Mouse (Mus musculus): ENCODE measurements around the gene Nlrp4c. TPM values are rescaled to one million over a fixed set of nuclear protein-coding genes. Genes with fewer than 3 reads are reported as not detected.

The Nlrp4c gene
- polyA plus RNA-seq, 1 experiment from 2014 or later = not detected

- no peak for DNase-seq (ENCODE audit: low spot score)
- H3K36me3 ChIP-seq = peaks cover 19% of the 10 kb centered on the region
- H3K4me3 ChIP-seq = no peak overlapping the region
- H3K9me3 ChIP-seq (replicated peaks) = no peaks in the 10 kb centered on the region
- no peaks in the 10 kb centered on the region for H3K27me3 ChIP-seq (ENCODE audit: low read depth, poor library complexity, severe bottlenecking)
- 95% methylated on average over 7 of the region's 7 CpGs for WGBS
- peaks cover 4% of the 10 kb centered on the region; the same call in 1 of the 2 replicates for H3K4me1 ChIP-seq
- no peak overlapping the region for H3K27ac ChIP-seq
These were observed 101.4 kb downstream of the Nlrp4c start for GRCm38 (mm10) chr7:6146194-6146981.

- Histone ChIP-seq H3K36me3 (peaks cover 14% of the 10 kb centered on the region), H3K27ac (no peak overlapping the region), H3K27me3 (ENCODE audit: low read depth, poor library complexity, severe bottlenecking) (no peaks in the 10 kb centered on the region), H3K4me1 (peaks cover 4% of the 10 kb centered on the region; the same call in 1 of the 2 replicates), H3K4me3 (no peak overlapping the region), H3K9me3 (replicated peaks) (no peaks in the 10 kb centered on the region)
- no peak for DNase-seq (ENCODE audit: low spot score)
- 92% methylated on average over 2 of the region's 2 CpGs for WGBS
These were observed 102.0 kb downstream of the Nlrp4c start for GRCm38 (mm10) chr7:6146982-6147325.

- DNase-seq (ENCODE audit: low spot score) = no peak
- no peaks in the 10 kb centered on the region for H3K27me3 ChIP-seq (ENCODE audit: low read depth, poor library complexity, severe bottlenecking)
- no peaks in the 10 kb centered on the region for H3K9me3 ChIP-seq (replicated peaks)
- 86% methylated on average over 5 of the region's 5 CpGs for WGBS
- H3K27ac ChIP-seq = no peak overlapping the region
- no peak overlapping the region for H3K4me3 ChIP-seq
- H3K36me3 ChIP-seq = peaks cover 11% of the 10 kb centered on the region
- H3K4me1 ChIP-seq = peaks cover 4% of the 10 kb centered on the region; the same call in 1 of the 2 replicates
These were observed 102.7 kb downstream of the Nlrp4c start for GRCm38 (mm10) chr7:6147688-6148087.

- WGBS = 100% methylated on average over 1 of the region's 1 CpGs
- no peak overlapping the region for H3K4me3 ChIP-seq
- H3K36me3 ChIP-seq = peaks cover 2% of the 10 kb centered on the region
- no peak for DNase-seq (ENCODE audit: low spot score)
- no peak overlapping the region for H3K27ac ChIP-seq
- peaks cover 23% of the 10 kb centered on the region for H3K4me1 ChIP-seq
- H3K27me3 ChIP-seq (ENCODE audit: low read depth, poor library complexity, severe bottlenecking) = no peaks in the 10 kb centered on the region
- H3K9me3 ChIP-seq (replicated peaks) = no peaks in the 10 kb centered on the region
These were observed 106.3 kb downstream of the Nlrp4c start for GRCm38 (mm10) chr7:6151266-6151665.

GRCm38 (mm10) chr7:6152036-6152435 is 107.1 kb downstream of the Nlrp4c start:
- no peaks in the 10 kb centered on the region for H3K9me3 ChIP-seq (replicated peaks)
- H3K36me3 ChIP-seq = peaks cover 2% of the 10 kb centered on the region
- DNase-seq (ENCODE audit: low spot score) = no peak
- H3K4me1 ChIP-seq = peaks cover 29% of the 10 kb centered on the region
- H3K27me3 ChIP-seq (ENCODE audit: low read depth, poor library complexity, severe bottlenecking) = no peaks in the 10 kb centered on the region
- no peak overlapping the region for H3K27ac ChIP-seq
- H3K4me3 ChIP-seq = no peak overlapping the region
- WGBS = 89% methylated on average over 3 of the region's 3 CpGs

GRCm38 (mm10) chr7:6153131-6153530 is 108.2 kb downstream of the Nlrp4c start:
- no peak for DNase-seq (ENCODE audit: low spot score)

GRCm38 (mm10) chr7:6154164-6154563 is 109.2 kb downstream of the Nlrp4c start:
- DNase-seq (ENCODE audit: low spot score) = no peak
- Histone ChIP-seq H3K4me1 (peaks cover 25% of the 10 kb centered on the region), H3K27ac (no peak overlapping the region), H3K9me3 (replicated peaks) (no peaks in the 10 kb centered on the region), H3K27me3 (ENCODE audit: low read depth, poor library complexity, severe bottlenecking) (no peaks in the 10 kb centered on the region), H3K36me3 (peaks cover 2% of the 10 kb centered on the region), H3K4me3 (peak overlapping the region; percentile 75)
- WGBS = 90% methylated on average over 5 of the region's 5 CpGs

More at GRCm38 (mm10) chr7:6153131-6153530, 108.2 kb downstream of the Nlrp4c start:
- H3K4me3 ChIP-seq = no peak overlapping the region
- H3K27ac ChIP-seq = no peak overlapping the region
- peaks cover 29% of the 10 kb centered on the region for H3K4me1 ChIP-seq
- no peaks in the 10 kb centered on the region for H3K27me3 ChIP-seq (ENCODE audit: low read depth, poor library complexity, severe bottlenecking)
- H3K9me3 ChIP-seq (replicated peaks) = no peaks in the 10 kb centered on the region
- peaks cover 2% of the 10 kb centered on the region for H3K36me3 ChIP-seq
- WGBS = 93% methylated on average over 3 of the region's 3 CpGs

Other genes with a start within 250 kb of the Nlrp4c start
- gene Vmn1r63, start 239.7 kb upstream of the Nlrp4c start, polyA plus RNA-seq (2016; fragmentation: Nextera tagmentation; extraction: Ambion mirVana) = not detected in 2 replicates
- gene Vmn1r64, start 160.6 kb upstream of the Nlrp4c start, polyA plus RNA-seq (2016; fragmentation: Nextera tagmentation; extraction: Ambion mirVana) = not detected in 2 replicates
- gene Vmn1r65, start 34.2 kb upstream of the Nlrp4c start, polyA plus RNA-seq (2016; fragmentation: Nextera tagmentation; extraction: Ambion mirVana) = not detected in 2 replicates
- gene Zfp787, start 110.8 kb downstream of the Nlrp4c start, polyA plus RNA-seq (2016; fragmentation: Nextera tagmentation; extraction: Ambion mirVana) = 29.8 and 32.4 TPM in 2 replicates
- gene Zfp444, start 127.1 kb downstream of the Nlrp4c start, polyA plus RNA-seq (2016; fragmentation: Nextera tagmentation; extraction: Ambion mirVana) = 85.6 and 88.3 TPM in 2 replicates
- not detected in 2 replicates for gene Galp, start 151.9 kb downstream of the Nlrp4c start, polyA plus RNA-seq (2016; fragmentation: Nextera tagmentation; extraction: Ambion mirVana)
- gene Zscan5b, start 177.1 kb downstream of the Nlrp4c start, polyA plus RNA-seq (2016; fragmentation: Nextera tagmentation; extraction: Ambion mirVana) = not detected in 2 replicates
- not detected in 2 replicates for gene Epp13, start 207.5 kb downstream of the Nlrp4c start, polyA plus RNA-seq (2016; fragmentation: Nextera tagmentation; extraction: Ambion mirVana)
- gene Zfp667, start 241.4 kb downstream of the Nlrp4c start, polyA plus RNA-seq (2016; fragmentation: Nextera tagmentation; extraction: Ambion mirVana) = 5.2 and 6.4 TPM in 2 replicates

All from limb, embryonic 10.5 days (tissue).